Mouse (Mus musculus) gastrocnemius, adult 8-10 months (tissue): ENCODE measurements around the gene Dtx3. TPM values are rescaled to one million over a fixed set of nuclear protein-coding genes. Genes with fewer than 3 reads are reported as not detected.
"Not testable (repeated sequence)": the region's sequence is repeated elsewhere in the genome, so short reads cannot be mapped to it uniquely, and the experiment has no call there.

Source experiments
- DNase-seq, 2 experiments: peaks; one replicate each; pipeline ENCODE4 v3.0.0; 2022; ENCODE audit warnings: low spot score in 2 of 2
- total RNA-seq, 4 experiments: library from RNA; stranded (reverse); gene quantifications; 2 replicates each; pipeline ENCODE4 v1.2.4; 2022

Dtx3 gene
- total RNA-seq, 4 experiments from 2014 or later = 22.1 to 27.1 (median 23.2) TPM

DNA sequence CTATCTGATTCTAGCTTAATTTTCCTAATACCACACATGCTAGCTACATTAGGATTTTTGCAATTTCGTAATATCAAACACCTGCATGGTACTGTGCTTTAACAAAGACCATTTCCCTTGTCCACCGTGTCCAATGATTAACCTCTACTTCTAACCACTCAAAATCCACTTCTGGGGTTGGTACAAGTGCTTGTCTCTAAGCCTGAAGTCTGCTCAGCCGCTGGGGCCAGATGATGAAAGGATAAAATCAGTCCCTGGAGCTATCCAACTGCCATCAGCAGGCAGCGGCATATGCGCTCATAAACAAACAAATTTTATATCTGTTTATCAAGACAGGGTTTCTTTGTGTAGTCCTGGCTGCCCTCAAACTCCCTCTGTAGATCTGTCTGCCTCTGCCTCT is 9.1 kb upstream of the Dtx3 start:
- DNase-seq = no peak

GRCm38 (mm10) chr10:127203106-127203505 is 7.6 kb upstream of the Dtx3 start:
- DNase-seq = no peak

DNA sequence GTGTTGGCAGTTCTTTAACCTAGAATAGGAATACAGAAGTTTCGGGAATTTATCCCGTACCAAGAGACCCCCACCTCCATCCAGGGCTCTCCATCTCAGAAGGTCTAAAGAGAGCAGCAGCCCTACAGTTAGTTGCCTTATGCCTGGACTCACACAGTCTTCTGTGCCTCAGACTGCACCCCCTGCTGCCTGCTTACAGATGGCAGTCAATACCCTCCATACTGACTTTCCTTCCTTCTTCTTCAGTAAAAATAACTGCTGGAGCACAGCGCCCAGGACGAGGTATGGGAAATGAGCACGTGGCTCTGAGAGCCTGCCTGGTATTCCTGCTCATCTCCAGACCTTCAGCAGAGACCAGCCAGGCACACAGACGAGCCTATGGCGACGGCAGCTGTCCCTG is 4.8 kb upstream of the Dtx3 start:
- no peak for DNase-seq

- no peak for DNase-seq
These were observed 3.9 kb upstream of the Dtx3 start for GRCm38 (mm10) chr10:127199474-127199873.

GRCm38 (mm10) chr10:127199068-127199467 is 3.5 kb upstream of the Dtx3 start:
- no peak for DNase-seq

DNA sequence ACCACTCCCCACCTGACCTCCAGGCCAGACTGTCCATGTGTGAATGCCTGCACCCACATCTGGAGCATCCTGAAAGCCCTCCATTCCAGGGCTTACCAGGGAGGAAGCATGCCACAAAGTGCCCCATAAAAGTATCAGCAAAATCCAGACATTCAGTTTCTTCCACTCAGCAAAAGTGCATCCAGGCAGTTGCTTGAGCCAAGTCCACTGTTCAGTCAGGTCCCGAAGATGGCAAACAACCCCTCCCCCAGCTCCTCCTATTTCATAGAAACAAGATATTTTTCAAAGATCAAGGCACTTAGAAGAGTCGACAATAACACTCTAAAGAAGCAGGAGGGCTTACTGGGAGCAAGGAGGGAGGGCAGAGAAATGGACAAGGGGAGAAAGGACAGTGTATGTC is 3.0 kb upstream of the Dtx3 start:
- DNase-seq = no peak

- DNase-seq = no peak
These were observed 2.1 kb upstream of the Dtx3 start for GRCm38 (mm10) chr10:127197505-127198110.

- DNase-seq = no peak
These were observed 1.6 kb upstream of the Dtx3 start for GRCm38 (mm10) chr10:127197104-127197503.

DNA sequence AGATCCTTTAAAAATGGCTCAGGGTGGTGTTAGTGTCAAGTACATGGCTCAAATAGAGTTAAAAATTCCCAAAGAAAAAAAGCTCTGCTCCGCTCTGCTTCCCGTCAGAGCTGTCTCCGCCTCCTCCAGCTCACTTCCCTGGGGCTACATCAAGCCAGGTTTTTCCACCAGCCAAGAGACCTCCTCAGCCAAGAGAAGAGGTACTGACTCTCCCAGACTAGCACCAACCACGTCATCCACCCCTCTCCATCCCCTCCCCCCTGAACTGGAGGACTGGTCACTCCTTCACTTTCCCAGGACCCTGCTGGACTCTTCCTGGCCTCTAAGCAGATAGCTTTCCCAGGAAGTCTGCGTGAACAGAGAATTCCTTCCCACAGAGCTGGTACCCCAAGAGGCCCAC is 864 bp upstream of the Dtx3 start:
- DNase-seq = peak; percentile 49 to 66

- peak; percentile 58 to 62 for DNase-seq
These were observed 850 bp downstream of the Dtx3 start for GRCm38 (mm10) chr10:127194428-127195327.

GRCm38 (mm10) chr10:127193011-127193410 is 2.5 kb downstream of the Dtx3 start:
- DNase-seq = no peak

DNA sequence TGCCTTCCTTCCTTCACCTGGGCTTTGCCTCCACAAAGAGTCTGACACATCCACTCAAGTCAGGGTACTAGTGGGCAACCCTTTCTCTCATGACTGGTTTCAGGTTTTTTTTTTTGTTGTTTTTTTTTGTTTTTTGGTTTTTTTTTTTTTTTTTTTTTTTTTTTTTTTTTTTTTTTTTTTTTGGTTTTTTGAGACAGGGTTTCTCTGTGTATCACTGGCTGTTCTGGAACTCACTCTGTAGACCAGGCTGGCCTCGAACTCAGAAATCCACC is 3.5 kb downstream of the Dtx3 start:
- not testable (repeated sequence) for DNase-seq

DNA sequence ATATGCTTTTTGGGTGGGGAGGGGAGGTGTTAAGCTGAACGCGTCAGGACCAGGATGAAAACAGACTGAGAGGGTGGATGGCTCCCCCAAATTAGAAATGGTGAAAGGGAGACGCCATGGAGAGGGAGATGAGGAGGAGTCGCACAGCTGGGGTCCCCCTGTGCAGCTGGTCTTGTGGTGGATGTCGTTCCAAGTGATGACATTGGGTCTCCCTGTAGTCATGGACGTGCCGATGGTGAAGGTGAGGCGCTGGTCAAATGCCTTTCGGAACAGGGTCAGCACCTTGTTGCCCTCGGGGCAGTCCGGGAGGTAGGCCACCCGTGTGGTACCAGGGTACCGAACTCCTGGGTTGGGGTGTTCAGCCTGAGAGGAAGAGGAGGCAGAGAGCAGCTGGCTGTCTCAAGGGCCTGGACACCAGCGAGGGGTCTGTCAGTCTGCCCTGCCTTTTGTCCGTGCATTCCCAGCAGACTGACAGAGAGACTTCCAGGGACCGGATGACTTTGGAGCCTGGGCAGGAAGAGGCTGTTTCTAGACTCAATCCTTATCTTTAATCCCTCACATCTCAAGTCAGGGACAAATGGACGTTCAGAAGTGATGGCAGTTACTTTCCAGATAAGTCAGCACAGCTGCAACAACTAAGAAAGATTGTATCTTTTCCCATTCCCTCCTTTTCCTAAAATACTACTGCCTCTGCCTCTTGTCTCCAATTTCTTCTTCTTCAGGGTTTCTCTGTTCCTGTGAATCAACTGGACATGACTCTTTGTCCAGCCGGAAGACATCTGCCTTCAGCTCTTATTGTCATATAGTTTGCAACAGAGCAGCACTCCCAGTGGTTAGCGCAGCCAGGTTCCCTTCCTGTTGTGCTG is 4.1 kb downstream of the Dtx3 start:
- DNase-seq = no peak

GRCm38 (mm10) chr10:127190398-127191190 is 4.9 kb downstream of the Dtx3 start:
- DNase-seq = no peak

GRCm38 (mm10) chr10:127189651-127190381 is 5.7 kb downstream of the Dtx3 start, which contains the start of gene Arhgef25:
Gene Arhgef25, minus strand, starts transcription at chr10:127190083.
- peak; percentile 58 for DNase-seq

DNA sequence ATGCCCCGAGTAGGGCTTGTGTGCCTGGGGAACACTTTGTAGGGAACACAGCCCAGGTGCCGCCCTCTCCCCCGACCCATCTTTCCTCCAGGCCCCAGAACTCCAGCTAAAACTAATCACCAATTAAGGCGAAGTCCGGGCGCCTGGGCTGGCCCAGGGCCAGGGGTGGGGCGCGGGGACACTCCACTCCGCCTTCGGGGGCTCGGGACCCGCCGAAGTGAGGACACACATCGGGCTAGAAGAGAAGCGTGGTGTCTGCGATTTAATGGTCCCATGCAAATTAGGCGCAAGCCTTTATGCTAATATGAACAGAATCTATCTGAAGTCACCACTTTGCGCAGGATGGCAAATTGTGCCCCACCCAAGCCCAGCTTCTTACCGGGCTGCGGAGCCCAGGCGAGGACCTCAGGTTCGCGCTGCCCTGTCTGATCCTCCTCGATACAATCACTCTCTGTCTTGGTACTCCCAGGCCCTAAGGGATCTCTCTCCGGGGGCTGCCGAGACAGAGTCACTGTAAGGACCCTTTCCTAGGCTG is 6.3 kb downstream of the Dtx3 start:
- peak in 1 of 2 experiments; percentile 33 for DNase-seq

GRCm38 (mm10) chr10:127188465-127189115 is 6.9 kb downstream of the Dtx3 start:
- DNase-seq = peak; percentile 33 to 47

GRCm38 (mm10) chr10:127188079-127188453 is 7.5 kb downstream of the Dtx3 start:
- DNase-seq = no peak

DNA sequence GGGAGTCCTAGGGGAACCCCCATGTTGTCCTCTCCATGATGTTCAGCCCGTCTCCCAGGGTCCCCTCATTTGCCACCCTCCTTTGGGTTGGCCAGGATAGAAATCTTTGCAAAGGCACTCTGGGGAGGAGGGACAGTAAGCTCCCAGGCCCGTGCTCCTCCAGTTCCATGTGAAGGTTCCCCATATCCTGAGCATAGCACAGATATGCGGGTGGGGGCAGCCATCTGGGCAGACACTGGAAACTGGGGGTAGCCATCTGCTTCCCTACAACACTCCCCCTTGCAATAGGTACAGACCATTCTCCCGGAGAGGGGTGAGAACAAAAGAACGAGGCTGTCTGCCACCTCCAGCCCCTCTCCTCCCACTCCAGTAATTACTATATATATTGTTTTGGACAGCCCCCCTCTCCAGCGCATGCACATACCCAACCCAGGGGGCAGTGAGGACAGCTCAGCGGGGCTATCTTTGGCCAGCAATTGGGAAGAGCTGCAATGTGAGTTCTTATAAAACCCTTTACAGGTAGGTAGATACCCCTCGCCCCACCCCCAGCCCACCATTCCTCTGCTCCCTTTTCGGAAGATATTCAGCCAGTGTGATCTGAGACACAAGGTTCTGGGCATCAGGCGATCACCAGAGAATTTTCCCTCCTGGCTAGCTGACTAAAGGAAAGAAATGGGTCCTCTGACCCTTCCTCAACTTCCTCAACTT is 8.0 kb downstream of the Dtx3 start:
- no peak for DNase-seq
